Mouse (Mus musculus): ENCODE results near the gene Rab13.

DNA sequence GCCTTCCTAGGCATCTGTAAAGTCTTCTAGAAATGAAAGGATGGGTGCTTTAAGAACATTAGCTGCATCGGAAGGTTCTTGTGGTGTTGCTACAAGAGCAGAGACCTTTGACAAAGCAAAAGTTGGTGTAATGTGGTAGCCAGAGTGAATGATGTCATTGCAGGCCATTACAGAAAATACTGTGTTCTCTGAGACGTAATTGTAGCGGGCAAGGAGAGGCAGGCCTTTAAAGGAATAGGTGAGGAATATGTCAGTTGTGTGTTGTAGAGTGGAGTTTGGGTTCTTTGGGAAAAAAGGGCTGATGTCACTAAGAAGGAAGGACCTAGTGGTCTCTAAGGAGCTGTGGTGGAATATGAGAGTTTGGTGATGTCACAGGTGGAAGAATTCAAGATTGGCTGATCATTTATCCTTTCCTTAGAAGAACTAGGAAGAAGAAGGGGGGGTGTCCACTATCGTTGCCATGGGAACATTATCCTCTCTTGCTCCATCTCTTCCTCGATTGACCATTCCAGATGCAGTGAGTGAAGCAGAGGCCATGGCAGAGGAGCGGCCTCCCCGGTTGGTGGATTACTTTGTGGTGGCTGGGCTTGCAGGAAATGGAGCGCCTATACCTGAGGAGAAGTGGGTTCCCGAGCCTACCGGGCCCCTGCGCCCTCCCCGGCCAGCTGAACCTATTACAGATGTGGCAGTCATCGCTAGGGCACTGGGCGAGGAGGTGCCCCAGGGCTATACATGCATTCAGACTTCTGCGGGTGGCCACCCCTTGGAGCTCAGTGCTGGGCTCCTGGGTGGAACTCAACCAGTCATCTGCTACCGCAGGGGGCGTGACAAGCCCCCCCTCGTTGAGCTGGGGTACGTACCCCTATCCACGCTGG lies 53.6 kb downstream of the Rab13 start:
- TF ChIP-seq GATA1 (IDR thresholded peaks at IDR 0.05; ENCODE audit: low read length) (no peak), TAL1 (IDR thresholded peaks at IDR 0.05; ENCODE audit: low read length) (no peak)
